Mouse (Mus musculus) stomach, embryonic 14.5 days (tissue): Measurements from ENCODE around the gene Olfr1277. TPM values are rescaled to one million over a fixed set of nuclear protein-coding genes. Genes with fewer than 3 reads are reported as not detected.

Source experiments
- ATAC-seq: fragments of 200-750 bp; cut with Nextera tagmentation; 2 replicates; pipeline ENCODE4 v1.8.0; 2017; ENCODE audit warnings: low read depth, moderate TSS enrichment; ENCODE audit not compliant: insufficient number of reproducible peaks, insufficient read depth, low FRiP score
- H3K27ac ChIP-seq: fragments of 300-500 bp; sonication (generic); 2 replicates; pipeline ENCODE4 v1.5.1; 2014; ENCODE audit warnings: mild to moderate bottlenecking, low read length, moderate library complexity, mixed read lengths
- H3K27me3 ChIP-seq: fragments of 300-500 bp; sonication (generic); 2 replicates; pipeline ENCODE4 v1.6.1; 2014; ENCODE audit warnings: low read length, control low read depth, mixed read lengths; ENCODE audit not compliant: control insufficient read depth, insufficient read depth
- H3K36me3 ChIP-seq: fragments of 300-500 bp; sonication (generic); 2 replicates; pipeline ENCODE4 v1.6.1; 2014; ENCODE audit warnings: mild to moderate bottlenecking, control low read depth, low read length, moderate library complexity, mixed read lengths; ENCODE audit not compliant: control insufficient read depth, insufficient read depth
- H3K4me1 ChIP-seq: fragments of 300-500 bp; sonication (generic); 2 replicates; pipeline ENCODE4 v1.6.1; 2014; ENCODE audit warnings: low read length, control low read depth, mixed read lengths; ENCODE audit not compliant: control insufficient read depth, insufficient read depth
- H3K4me2 ChIP-seq: fragments of 300-500 bp; sonication (generic); replicated peaks from 2 replicates; pipeline ENCODE4 v1.6.1; 2014; ENCODE audit warnings: low read depth, low read length, control low read depth
- H3K4me3 ChIP-seq: fragments of 300-500 bp; sonication (generic); 2 replicates; pipeline ENCODE4 v1.5.1; 2014; ENCODE audit warnings: low read depth, low read length, control low read depth
- H3K9ac ChIP-seq: fragments of 300-500 bp; sonication (generic); replicated peaks from 2 replicates; pipeline ENCODE4 v1.6.1; 2014; ENCODE audit warnings: low read depth, mild to moderate bottlenecking, control low read depth, low read length, moderate library complexity, mixed read lengths
- H3K9me3 ChIP-seq: fragments of 300-500 bp; sonication (generic); 2 replicates; pipeline ENCODE4 v1.6.1; 2016; ENCODE audit warnings: low read depth, low read length, control low read depth; ENCODE audit not compliant: control insufficient read depth
- WGBS: fragments of 180-500 bp; shearing (Covaris S2); extraction: QIAGEN DNeasy Blood & Tissue Kit; methylation state at CpG from one replicate; pipeline ENCODE4 v1.1.7; 2014; 5-methylcytosine and 5-hydroxymethylcytosine counted together
- polyA plus RNA-seq: library from polyadenylated mRNA; unstranded; fragments of >200 nt; fragmentation: Nextera tagmentation; extraction: Ambion mirVana; gene quantifications from 2 replicates; pipeline ENCODE4 v1.2.1, GENCODE M21; 2014

The Olfr1277 gene
- polyA plus RNA-seq: not detected in 2 replicates

DNA sequence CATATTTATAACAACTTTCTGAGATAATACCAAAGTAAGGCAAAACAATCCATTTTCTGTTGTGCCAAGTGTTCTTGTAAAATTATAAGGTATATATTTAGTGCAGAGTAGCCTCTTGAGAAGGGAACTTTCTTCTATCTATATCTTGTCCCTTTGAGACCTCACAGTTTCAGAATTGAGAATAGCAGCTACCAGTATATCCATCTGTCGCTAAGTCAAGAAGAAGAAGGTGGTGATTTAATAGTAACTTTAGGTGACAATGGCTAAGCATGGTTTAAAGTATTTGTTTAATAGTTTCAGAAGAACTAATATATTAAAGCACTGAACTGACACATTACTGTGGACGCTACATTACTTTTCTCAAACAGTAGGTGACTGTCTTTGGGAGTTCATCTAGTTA, at the start of gene Olfr1277:
Gene Olfr1277 (minus strand): TSS at position 101 of the 400 bp plus-strand sequence.
- ATAC-seq: no peak
- Histone ChIP-seq H3K4me1 (no peaks in the 10 kb centered on the region), H3K9ac (no peak within 1 kb of the TSS), H3K36me3 (no peaks in the 10 kb centered on the region), H3K9me3 (no peaks in the 10 kb centered on the region), H3K4me2 (no peak within 1 kb of the TSS), H3K4me3 (no peak within 1 kb of the TSS), H3K27ac (no peak within 1 kb of the TSS), H3K27me3 (no peaks in the 10 kb centered on the region)
- 79% methylated on average over 2 of the region's 2 CpGs for WGBS

DNA sequence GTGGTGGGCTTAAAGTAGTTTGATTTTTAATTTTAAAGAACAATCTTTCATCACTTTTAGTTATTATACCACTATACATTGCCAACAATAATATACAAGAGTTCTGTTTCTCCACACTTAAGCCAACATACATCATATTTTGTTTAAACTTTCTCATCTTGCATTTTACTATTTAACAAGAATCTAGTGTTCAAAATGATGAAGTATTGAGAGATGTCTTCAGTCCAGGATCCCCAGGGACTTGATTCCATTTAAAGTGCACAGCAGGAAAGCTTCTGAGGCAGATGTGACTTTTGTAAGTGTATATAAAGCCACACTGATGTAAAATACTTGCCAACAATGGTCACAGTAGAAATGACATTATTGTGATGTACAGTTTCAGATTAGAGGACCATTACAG, 39.8 kb upstream of the Olfr1277 start, which contains the start of gene Olfr1280:
Gene Olfr1280 (plus strand): TSS at position 301 of the 400 bp plus-strand sequence.
- no peak within 1 kb of the TSS for H3K4me2 ChIP-seq
- H3K9me3 ChIP-seq: no peaks in the 10 kb centered on the region
- H3K9ac ChIP-seq: no peak within 1 kb of the TSS
- no peaks in the 10 kb centered on the region for H3K4me1 ChIP-seq
- H3K27me3 ChIP-seq: no peaks in the 10 kb centered on the region
- no peaks in the 10 kb centered on the region for H3K36me3 ChIP-seq
- no peak for ATAC-seq
- H3K27ac ChIP-seq: no peak within 1 kb of the TSS
- no peak within 1 kb of the TSS for H3K4me3 ChIP-seq

DNA sequence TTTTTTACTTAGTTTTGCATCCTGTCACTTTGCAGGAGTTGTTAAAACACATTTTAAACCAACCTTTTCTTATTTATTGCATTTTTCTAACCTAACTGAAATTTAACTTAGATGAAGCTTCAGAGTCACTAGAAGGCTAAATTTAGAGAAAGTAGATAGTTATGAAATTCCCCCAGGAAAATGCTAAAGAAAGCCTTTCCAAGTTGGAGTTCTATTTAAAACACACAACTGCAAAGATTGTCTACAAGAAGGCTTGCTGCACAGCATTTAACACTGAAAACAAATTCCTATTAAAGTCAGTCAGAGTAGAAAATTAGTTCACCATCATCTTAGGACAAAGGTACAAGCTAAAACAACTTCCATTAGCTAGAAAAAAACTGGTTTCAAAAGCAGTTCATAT, 26.5 kb upstream of the Olfr1277 start, which contains the start of gene Olfr1279:
Gene Olfr1279 (plus strand): TSS at position 262 of the 400 bp plus-strand sequence.
- no peaks in the 10 kb centered on the region for H3K36me3 ChIP-seq

DNA sequence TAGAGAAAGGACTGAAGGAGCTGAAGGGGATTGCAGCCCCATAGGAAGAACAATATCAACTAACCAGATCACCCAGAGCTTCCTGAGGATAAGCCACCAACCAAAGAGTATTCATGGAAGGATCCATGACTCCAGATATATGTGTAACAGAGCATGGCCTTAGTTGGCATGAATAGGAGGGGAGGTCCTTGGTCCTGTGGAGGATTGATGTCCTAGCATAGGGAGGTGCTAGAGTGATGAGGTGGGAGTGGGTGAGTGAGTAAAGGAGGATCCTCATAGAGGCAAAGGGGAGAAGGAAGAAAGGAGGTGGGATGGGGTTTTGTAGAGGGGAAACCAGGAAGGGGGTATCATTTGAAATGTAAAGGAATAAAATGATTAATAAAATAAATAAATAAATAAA, 24.6 kb upstream of the Olfr1277 start:
- Histone ChIP-seq H3K27me3 (no peaks in the 10 kb centered on the region), H3K36me3 (no peaks in the 10 kb centered on the region), H3K27ac (no peak overlapping the region), H3K4me2 (no peak overlapping the region), H3K4me3 (no peak overlapping the region), H3K9ac (no peak overlapping the region), H3K4me1 (no peaks in the 10 kb centered on the region), H3K9me3 (no peaks in the 10 kb centered on the region)
- no peak for ATAC-seq

More for the DNA sequence above, 26.5 kb upstream of the Olfr1277 start, which contains the start of gene Olfr1279:
- no peaks in the 10 kb centered on the region for H3K27me3 ChIP-seq
- no peak within 1 kb of the TSS for H3K4me2 ChIP-seq
- no peaks in the 10 kb centered on the region for H3K4me1 ChIP-seq
- no peak within 1 kb of the TSS for H3K4me3 ChIP-seq
- no peaks in the 10 kb centered on the region for H3K9me3 ChIP-seq
- H3K27ac ChIP-seq: no peak within 1 kb of the TSS
- no peak within 1 kb of the TSS for H3K9ac ChIP-seq
- ATAC-seq: no peak

DNA sequence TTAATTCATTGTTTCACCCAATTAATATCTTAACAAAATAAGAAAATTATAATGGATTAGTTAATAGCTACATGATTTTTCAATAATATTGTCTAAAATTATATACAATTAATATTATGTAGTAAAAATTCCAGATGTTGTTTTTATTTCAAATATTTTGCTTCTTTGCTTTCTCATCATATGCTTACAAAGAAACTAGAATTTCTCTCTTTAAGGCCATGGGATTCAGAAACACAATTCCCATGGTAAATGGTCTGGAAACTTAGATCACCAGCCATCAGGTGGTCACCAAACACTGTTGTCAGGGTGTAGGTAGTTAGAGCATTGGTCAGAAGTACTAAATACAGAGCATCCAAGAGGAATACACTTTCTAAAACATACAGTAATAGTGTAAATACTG, 15.9 kb upstream of the Olfr1277 start, which contains the start of gene Olfr1278:
Gene Olfr1278 (plus strand): TSS at position 301 of the 400 bp plus-strand sequence.
- Histone ChIP-seq H3K9ac (no peak within 1 kb of the TSS), H3K27ac (no peak within 1 kb of the TSS), H3K27me3 (no peaks in the 10 kb centered on the region), H3K4me1 (no peaks in the 10 kb centered on the region), H3K4me2 (no peak within 1 kb of the TSS), H3K4me3 (no peak within 1 kb of the TSS), H3K9me3 (no peaks in the 10 kb centered on the region), H3K36me3 (no peaks in the 10 kb centered on the region)
- ATAC-seq: no peak

DNA sequence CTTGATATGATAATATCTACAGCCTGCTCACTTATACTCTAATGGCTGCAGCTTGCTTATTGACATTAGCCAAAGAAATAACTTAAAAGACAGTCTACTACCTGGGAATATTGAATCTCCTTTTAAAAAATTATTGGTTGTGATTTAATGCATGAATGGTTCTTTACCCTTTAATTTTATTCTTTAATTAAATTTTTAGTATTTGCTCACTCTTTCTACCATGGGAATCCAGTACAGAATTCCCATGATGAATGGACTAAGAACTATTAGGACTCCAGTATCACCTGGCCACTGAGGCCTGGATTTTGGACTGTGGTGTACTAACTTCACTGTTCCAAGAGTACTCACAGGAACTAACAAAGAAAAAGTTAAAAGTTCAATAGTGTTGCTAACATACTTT, 19.7 kb downstream of the Olfr1277 start, which contains the start of gene Olfr1276:
Gene Olfr1276 (plus strand): TSS at position 301 of the 400 bp plus-strand sequence.
- no peak for ATAC-seq
- no peaks in the 10 kb centered on the region for H3K4me1 ChIP-seq
- no peak within 1 kb of the TSS for H3K4me3 ChIP-seq
- H3K27me3 ChIP-seq: no peaks in the 10 kb centered on the region
- no peaks in the 10 kb centered on the region for H3K36me3 ChIP-seq
- H3K27ac ChIP-seq: no peak within 1 kb of the TSS
- no peak within 1 kb of the TSS for H3K9ac ChIP-seq
- no peaks in the 10 kb centered on the region for H3K9me3 ChIP-seq
- no peak within 1 kb of the TSS for H3K4me2 ChIP-seq

DNA sequence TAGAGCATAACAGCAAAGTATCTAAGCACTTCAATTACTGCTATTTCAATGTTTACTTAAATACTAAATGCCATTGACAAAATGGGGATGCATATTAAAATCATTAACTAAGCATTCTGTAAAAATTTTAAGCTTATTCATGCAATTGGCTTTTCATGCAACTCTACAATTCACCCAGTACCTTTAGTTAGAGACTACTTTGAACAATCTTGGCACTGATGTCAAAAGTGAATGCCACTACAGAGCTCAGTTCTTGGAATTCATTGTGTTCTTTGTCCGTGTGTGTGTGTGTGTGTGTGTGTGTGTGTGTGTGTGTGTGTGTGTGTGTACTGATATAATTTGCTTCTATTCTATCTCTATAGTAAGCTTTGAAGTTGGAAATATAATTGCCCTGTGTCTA, 38.7 kb downstream of the Olfr1277 start, which contains the start of gene Olfr1275:
Gene Olfr1275 (minus strand): TSS at position 101 of the 400 bp plus-strand sequence.
- 89% methylated on average over 1 of the region's 1 CpGs for WGBS
- H3K27me3 ChIP-seq: no peaks in the 10 kb centered on the region
- no peak within 1 kb of the TSS for H3K27ac ChIP-seq
- ATAC-seq: no peak
- H3K36me3 ChIP-seq: no peaks in the 10 kb centered on the region
- H3K4me1 ChIP-seq: no peaks in the 10 kb centered on the region
- no peak within 1 kb of the TSS for H3K4me2 ChIP-seq
- no peak within 1 kb of the TSS for H3K4me3 ChIP-seq
- H3K9ac ChIP-seq: no peak within 1 kb of the TSS
- H3K9me3 ChIP-seq: no peaks in the 10 kb centered on the region

DNA sequence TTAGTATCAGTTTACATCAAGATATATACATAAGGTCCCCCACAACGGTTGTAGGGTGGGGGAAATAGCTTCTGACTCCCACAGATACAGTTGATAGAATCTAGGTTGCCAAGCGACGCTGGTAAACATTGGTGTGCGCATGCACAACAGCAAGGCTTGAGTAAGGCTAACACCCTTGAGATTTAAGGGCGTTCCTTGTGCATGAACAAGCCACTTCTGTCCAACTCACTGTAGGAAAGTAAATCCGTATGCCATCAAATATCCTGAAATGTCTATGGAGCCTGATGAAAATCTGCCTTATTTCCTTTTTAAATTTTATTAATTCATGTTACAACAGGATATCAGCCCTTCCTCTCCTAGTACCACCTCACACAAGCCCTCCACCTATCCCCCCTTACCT, 44.4 kb downstream of the Olfr1277 start, which contains the start of gene 4930430A15Rik:
Gene 4930430A15Rik (minus strand): TSS at position 101 of the 400 bp plus-strand sequence.
- Histone ChIP-seq H3K9ac (no peak within 1 kb of the TSS), H3K4me2 (no peak within 1 kb of the TSS), H3K9me3 (no peaks in the 10 kb centered on the region), H3K27ac (no peak within 1 kb of the TSS), H3K4me3 (no peak within 1 kb of the TSS), H3K4me1 (no peaks in the 10 kb centered on the region), H3K36me3 (no peaks in the 10 kb centered on the region), H3K27me3 (no peaks in the 10 kb centered on the region)
- no peak for ATAC-seq
- 84% methylated on average over 6 of the region's 6 CpGs for WGBS
